Mouse (Mus musculus) intestine, postnatal 0 days (tissue): ENCODE data around the gene Zfp651. TPM values are rescaled to one million over a fixed set of nuclear protein-coding genes. Genes with fewer than 3 reads are reported as not detected.

ENCODE experiments used
- ATAC-seq: fragments of 200-750 bp; cut with Nextera tagmentation; 2 replicates; pipeline ENCODE4 v1.8.0; 2017; ENCODE audit warnings: mild to moderate bottlenecking, moderate TSS enrichment, moderate library complexity
- H3K27ac ChIP-seq: fragments of 300-500 bp; sonication (generic); 2 replicates; pipeline ENCODE4 v1.5.1; 2014; ENCODE audit warnings: mild to moderate bottlenecking, low read depth, low read length, moderate library complexity
- H3K27me3 ChIP-seq: fragments of 300-500 bp; sonication (generic); replicated peaks from 2 replicates; pipeline ENCODE4 v1.6.1; 2014; ENCODE audit warnings: low read length, mixed read lengths; ENCODE audit not compliant: control insufficient read depth, insufficient read depth
- H3K36me3 ChIP-seq: fragments of 300-500 bp; sonication (generic); 2 replicates; pipeline ENCODE4 v1.6.1; 2014; ENCODE audit warnings: mild to moderate bottlenecking, moderate library complexity; ENCODE audit not compliant: control insufficient read depth, insufficient read depth
- H3K4me1 ChIP-seq: fragments of 300-500 bp; sonication (generic); replicated peaks from 2 replicates; pipeline ENCODE4 v1.6.1; 2014; ENCODE audit warnings: antibody characterized with exemption, low read length, mixed read lengths; ENCODE audit not compliant: control insufficient read depth, insufficient read depth
- H3K4me2 ChIP-seq: fragments of 300-500 bp; sonication (generic); replicated peaks from 2 replicates; pipeline ENCODE4 v1.6.1; 2014; ENCODE audit warnings: low read depth, mild to moderate bottlenecking, moderate library complexity
- H3K4me3 ChIP-seq: fragments of 300-500 bp; sonication (generic); 2 replicates; pipeline ENCODE4 v1.5.1; 2014; ENCODE audit warnings: low read depth, low read length
- H3K9ac ChIP-seq: fragments of 300-500 bp; sonication (generic); 2 replicates; pipeline ENCODE4 v1.6.1; 2014; ENCODE audit warnings: mild to moderate bottlenecking, low read depth, low read length
- H3K9me3 ChIP-seq: fragments of 300-500 bp; sonication (generic); 2 replicates; pipeline ENCODE4 v1.6.1; 2016; ENCODE audit warnings: mixed run types; ENCODE audit not compliant: control insufficient read depth
- CTCF ChIP-seq: sonication (generic); IDR thresholded peaks from 2 replicates; pipeline ENCODE4 v1.5.1; 2016; ENCODE audit warnings: low read depth, mild to moderate bottlenecking, control low read depth, antibody characterized with exemption, moderate library complexity
- WGBS: fragments of 180-500 bp; shearing (Covaris S2); extraction: QIAGEN DNeasy Blood & Tissue Kit; methylation state at CpG from one replicate; pipeline ENCODE4 v1.1.7; 2014; 5-methylcytosine and 5-hydroxymethylcytosine counted together
- polyA plus RNA-seq: library from polyadenylated mRNA; unstranded; fragments of >200 nt; fragmentation: Nextera tagmentation; extraction: Ambion mirVana; gene quantifications from 2 replicates; pipeline ENCODE4 v1.2.1, GENCODE M21; 2015

Gene Zfp651
- polyA plus RNA-seq, 1 experiment from 2014 or later = 6.2 TPM

- Histone ChIP-seq H3K4me2 (no peak overlapping the region), H3K9me3 (no peaks in the 10 kb centered on the region), H3K9ac (no peak overlapping the region), H3K4me3 (no peak overlapping the region), H3K27ac (no peak overlapping the region), H3K4me1 (no peaks in the 10 kb centered on the region), H3K27me3 (no peaks in the 10 kb centered on the region), H3K36me3 (peaks cover 64% of the 10 kb centered on the region)
- ATAC-seq = no peak
- no peak for TF ChIP-seq CTCF
- 87% methylated on average over 3 of the region's 3 CpGs for WGBS
These were observed 4.5 kb upstream of the Zfp651 start for GRCm38 (mm10) chr9:121754624-121755023.

DNA sequence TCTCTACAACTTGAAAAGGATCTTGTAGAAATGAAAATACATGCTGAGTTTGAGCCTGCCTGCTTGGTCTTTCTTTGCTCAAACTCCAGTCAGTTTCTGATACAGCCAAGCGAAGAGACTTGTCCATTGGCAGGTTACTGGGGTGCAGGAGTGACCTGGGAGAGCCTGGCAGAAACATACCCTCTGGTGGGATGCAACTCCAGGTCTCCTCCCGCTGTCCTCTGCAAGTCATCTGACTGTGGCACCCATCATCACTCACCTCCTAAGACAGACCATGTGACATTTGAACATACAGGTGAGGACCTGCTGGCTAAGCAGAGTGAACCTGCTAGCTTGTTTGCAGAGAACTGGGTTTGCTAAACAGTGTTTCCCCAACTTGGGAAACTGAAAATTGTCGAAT lies 2.3 kb upstream of the Zfp651 start:
- no peak overlapping the region for H3K4me2 ChIP-seq
- no peak overlapping the region for H3K27ac ChIP-seq
- H3K4me1 ChIP-seq = 0 out of 2 replicates have a peak, but pooled peaks cover 4% of the 10 kb centered on the region
- 75% methylated on average over 3 of the region's 3 CpGs for WGBS
- no peaks in the 10 kb centered on the region for H3K27me3 ChIP-seq
- H3K9ac ChIP-seq = no peak overlapping the region
- ATAC-seq = no peak
- no peaks in the 10 kb centered on the region for H3K9me3 ChIP-seq
- no peak overlapping the region for H3K4me3 ChIP-seq
- H3K36me3 ChIP-seq = peaks cover 43% of the 10 kb centered on the region
- TF ChIP-seq CTCF = no peak

- TF ChIP-seq CTCF = no peak
- Histone ChIP-seq H3K27me3 (no peaks in the 10 kb centered on the region), H3K27ac (no peak overlapping the region; the same call in 1 of the 2 replicates), H3K4me2 (peak overlapping the region; percentile 17; the same call in 1 of the 2 replicates), H3K9ac (no peak overlapping the region), H3K4me1 (0 out of 2 replicates have a peak, but pooled peaks cover 4% of the 10 kb centered on the region), H3K4me3 (no peak overlapping the region), H3K9me3 (no peaks in the 10 kb centered on the region), H3K36me3 (peaks cover 36% of the 10 kb centered on the region)
- ATAC-seq = no peak
- WGBS = 39% methylated on average over 3 of the region's 3 CpGs
These were observed 1.7 kb upstream of the Zfp651 start for GRCm38 (mm10) chr9:121757432-121757831.

DNA sequence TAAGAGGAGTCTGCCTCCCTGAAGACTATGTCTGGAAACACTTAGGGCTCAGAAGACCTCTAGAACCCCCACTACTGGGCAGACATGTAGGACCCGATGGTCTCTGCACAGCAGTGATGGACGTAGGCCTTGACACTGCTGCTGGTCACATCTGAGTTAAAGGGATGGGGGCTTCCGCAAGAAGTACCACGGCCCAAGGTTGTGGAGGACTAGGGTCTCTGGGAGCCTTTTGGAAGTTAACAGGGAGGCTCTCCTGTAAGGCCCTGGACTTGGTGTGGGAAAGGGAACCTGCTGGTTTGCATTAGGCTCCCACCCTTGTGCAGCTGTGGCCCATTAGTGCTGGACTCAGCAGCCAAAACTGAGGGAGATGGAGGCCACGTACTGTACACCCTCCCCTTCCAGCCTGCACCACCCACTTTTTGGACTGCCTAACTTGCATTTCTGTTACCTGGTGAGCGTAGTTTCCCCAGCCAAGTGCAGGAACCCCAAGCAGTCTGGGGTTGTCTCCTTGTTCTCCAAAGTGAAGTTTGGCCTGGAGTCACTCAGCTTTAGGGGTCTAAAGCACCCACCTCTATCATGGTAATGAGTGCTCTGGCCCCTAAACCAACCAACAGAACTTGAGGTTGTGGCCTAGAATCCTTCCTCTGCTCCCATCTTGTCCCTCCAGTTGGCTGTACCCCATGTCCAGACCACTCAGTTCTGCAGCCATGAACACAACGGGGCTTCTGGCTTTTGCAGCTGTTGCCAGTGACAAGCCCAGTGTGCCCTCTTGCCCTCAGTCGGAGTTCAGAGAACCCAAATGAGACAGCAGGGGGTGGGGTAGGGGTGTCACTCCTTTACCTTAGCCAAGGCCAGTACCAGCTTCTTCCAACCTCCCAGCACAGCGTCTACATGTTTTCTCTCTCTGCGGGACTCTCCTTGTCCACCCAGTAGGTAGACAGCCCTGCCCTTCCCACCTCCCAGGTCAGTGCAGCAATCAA lies 1.0 kb upstream of the Zfp651 start:
- Histone ChIP-seq H3K27me3 (no peaks in the 10 kb centered on the region), H3K4me1 (0 out of 2 replicates have a peak, but pooled peaks cover 4% of the 10 kb centered on the region), H3K4me3 (no peak overlapping the region), H3K9me3 (no peaks in the 10 kb centered on the region), H3K9ac (no peak overlapping the region), H3K36me3 (peaks cover 34% of the 10 kb centered on the region), H3K4me2 (peak overlapping the region; percentile 100), H3K27ac (no peak overlapping the region; the same call in 1 of the 2 replicates)
- 50% methylated on average over 10 of the region's 10 CpGs for WGBS
- no peak for TF ChIP-seq CTCF
- ATAC-seq = no peak

DNA sequence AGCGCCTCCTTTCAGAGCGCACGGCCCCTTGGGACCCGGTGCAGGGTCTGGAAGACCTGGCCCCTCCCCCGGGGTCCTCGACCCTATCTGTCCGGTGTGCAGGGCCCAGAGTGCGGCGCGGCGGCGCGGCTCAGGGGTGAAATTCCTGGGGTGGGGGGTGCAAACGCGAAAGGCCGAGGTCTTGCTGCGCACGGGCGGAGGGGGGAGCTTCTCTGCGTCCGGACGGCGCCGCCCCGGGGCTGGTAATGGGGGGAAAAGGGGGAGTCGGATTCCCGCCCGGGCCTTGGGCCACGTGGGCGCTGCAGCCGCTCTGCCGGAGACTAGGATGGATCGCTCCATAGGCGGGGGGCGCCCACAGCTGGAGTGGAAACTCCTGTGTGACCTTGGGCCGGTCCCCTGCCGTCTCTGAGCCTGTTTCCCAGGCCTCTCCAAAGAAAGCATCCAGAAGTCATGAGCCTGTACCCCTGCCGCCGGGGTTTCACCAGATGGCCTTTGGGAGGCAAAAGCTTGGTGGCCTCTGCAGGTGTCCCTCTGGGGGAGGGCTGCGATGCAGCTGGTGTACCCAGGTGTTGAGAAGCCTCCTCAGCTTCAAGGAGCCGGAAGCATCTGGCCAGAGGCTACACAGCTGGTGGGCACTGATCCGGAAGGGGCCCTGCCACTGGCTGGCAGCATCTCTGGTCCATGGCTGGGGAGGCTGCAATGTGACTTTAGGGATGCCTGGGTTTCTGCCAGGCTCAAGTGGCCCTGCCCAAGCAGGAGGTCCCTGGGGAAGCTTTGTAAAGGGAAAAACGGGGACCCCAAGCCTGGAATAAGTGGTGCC lies 1.4 kb downstream of the Zfp651 start:
- Histone ChIP-seq H3K4me1 (0 out of 2 replicates have a peak, but pooled peaks cover 4% of the 10 kb centered on the region), H3K27ac (peak overlapping the region; percentile 68)
- 2% methylated on average over 43 of the region's 43 CpGs for WGBS

More for the DNA sequence above, 1.4 kb downstream of the Zfp651 start:
- Histone ChIP-seq H3K27me3 (no peaks in the 10 kb centered on the region), H3K4me3 (peak overlapping the region; percentile 80), H3K36me3 (peaks cover 28% of the 10 kb centered on the region), H3K9ac (peak overlapping the region; percentile 81), H3K9me3 (no peaks in the 10 kb centered on the region), H3K4me2 (peak overlapping the region; percentile 100)
- peak; percentile 28; the same call in 1 of the 2 replicates for TF ChIP-seq CTCF
- ATAC-seq = peak; percentile 49
